Mouse (Mus musculus) hindbrain, embryonic 15.5 days (tissue): ENCODE data around the gene Pparg. TPM values are rescaled to one million over a fixed set of nuclear protein-coding genes. Genes with fewer than 3 reads are reported as not detected.

ENCODE experiments used
- ATAC-seq: fragments of 200-750 bp; cut with Nextera tagmentation; 2 replicates; pipeline ENCODE4 v1.8.0; 2017; ENCODE audit warnings: low read depth, moderate number of reproducible peaks, moderate TSS enrichment; ENCODE audit not compliant: low FRiP score
- H3K27ac ChIP-seq: fragments of 300-500 bp; sonication (generic); replicated peaks from 2 replicates; pipeline ENCODE4 v1.5.1; 2015; ENCODE audit warnings: mild to moderate bottlenecking, inconsistent platforms
- H3K27me3 ChIP-seq: fragments of 300-500 bp; sonication (generic); 2 replicates; pipeline ENCODE4 v1.6.1; 2015; ENCODE audit warnings: control low read depth, inconsistent platforms
- H3K36me3 ChIP-seq: fragments of 300-500 bp; sonication (generic); 2 replicates; pipeline ENCODE4 v1.6.1; 2015; ENCODE audit warnings: control low read depth, inconsistent platforms
- H3K4me1 ChIP-seq: fragments of 300-500 bp; sonication (generic); replicated peaks from 2 replicates; pipeline ENCODE4 v1.6.1; 2015; ENCODE audit warnings: control low read depth, inconsistent platforms
- H3K4me2 ChIP-seq: fragments of 300-500 bp; sonication (generic); 2 replicates; pipeline ENCODE4 v1.6.1; 2015; ENCODE audit warnings: moderate library complexity, mild to moderate bottlenecking, inconsistent platforms
- H3K4me3 ChIP-seq: fragments of 300-500 bp; sonication (generic); 2 replicates; pipeline ENCODE4 v1.5.1; 2015; ENCODE audit warnings: mild to moderate bottlenecking, inconsistent platforms
- H3K9ac ChIP-seq: fragments of 300-500 bp; sonication (generic); 2 replicates; pipeline ENCODE4 v1.6.1; 2015; ENCODE audit warnings: inconsistent platforms
- H3K9me3 ChIP-seq: fragments of 300-500 bp; sonication (generic); 2 replicates; pipeline ENCODE4 v1.6.1; 2016; ENCODE audit warnings: control low read depth, inconsistent platforms
- WGBS: fragments of 180-500 bp; shearing (Covaris S2); methylation state at CpG from one replicate; pipeline ENCODE4 v1.1.7; 2015; 5-methylcytosine and 5-hydroxymethylcytosine counted together
- polyA plus RNA-seq: library from polyadenylated mRNA; unstranded; fragments of >200 nt; fragmentation: Nextera tagmentation; extraction: Ambion mirVana; gene quantifications from 2 replicates; pipeline ENCODE4 v1.2.1, GENCODE M21; 2015

The Pparg gene
- polyA plus RNA-seq, 1 experiment from 2014 or later = 0.58 TPM

GRCm38 (mm10) chr6:115432726-115433125 is 72.0 kb downstream of the Pparg start:
- ATAC-seq = no peak
- Histone ChIP-seq H3K9ac (no peak overlapping the region), H3K27me3 (no peaks in the 10 kb centered on the region), H3K4me2 (no peak overlapping the region), H3K9me3 (no peaks in the 10 kb centered on the region), H3K4me3 (no peak overlapping the region), H3K36me3 (no peaks in the 10 kb centered on the region), H3K4me1 (no peaks in the 10 kb centered on the region), H3K27ac (no peak overlapping the region)
- WGBS = 72% methylated on average over 2 of the region's 2 CpGs

- Histone ChIP-seq H3K4me3 (no peak overlapping the region), H3K27ac (no peak overlapping the region), H3K4me1 (no peaks in the 10 kb centered on the region), H3K27me3 (no peaks in the 10 kb centered on the region), H3K9me3 (no peaks in the 10 kb centered on the region), H3K9ac (no peak overlapping the region), H3K36me3 (no peaks in the 10 kb centered on the region), H3K4me2 (no peak overlapping the region)
- ATAC-seq = no peak
- 89% methylated on average over 1 of the region's 1 CpGs for WGBS
Observed at GRCm38 (mm10) chr6:115434054-115434453, 73.3 kb downstream of the Pparg start.

GRCm38 (mm10) chr6:115434816-115435215 is 74.1 kb downstream of the Pparg start:
- no peak overlapping the region for H3K4me3 ChIP-seq
- H3K36me3 ChIP-seq = no peaks in the 10 kb centered on the region
- H3K9ac ChIP-seq = no peak overlapping the region
- H3K27me3 ChIP-seq = no peaks in the 10 kb centered on the region
- ATAC-seq = no peak
- H3K4me2 ChIP-seq = no peak overlapping the region
- no peaks in the 10 kb centered on the region for H3K4me1 ChIP-seq
- no peak overlapping the region for H3K27ac ChIP-seq
- WGBS = 73% methylated on average over 2 of the region's 2 CpGs
- H3K9me3 ChIP-seq = no peaks in the 10 kb centered on the region

GRCm38 (mm10) chr6:115440231-115441006 is 79.7 kb downstream of the Pparg start:
- H3K9me3 ChIP-seq = no peaks in the 10 kb centered on the region
- H3K9ac ChIP-seq = no peak overlapping the region
- H3K27me3 ChIP-seq = no peaks in the 10 kb centered on the region
- 84% methylated on average over 5 of the region's 5 CpGs for WGBS
- no peak overlapping the region for H3K27ac ChIP-seq
- H3K36me3 ChIP-seq = no peaks in the 10 kb centered on the region
- no peaks in the 10 kb centered on the region for H3K4me1 ChIP-seq
- no peak for ATAC-seq
- no peak overlapping the region for H3K4me2 ChIP-seq
- no peak overlapping the region for H3K4me3 ChIP-seq

- 74% methylated on average over 1 of the region's 1 CpGs for whole genome bisulfite sequencing
Observed at GRCm38 (mm10) chr6:115452501-115452900, 91.8 kb downstream of the Pparg start.

GRCm38 (mm10) chr6:115462743-115463337 is 102.1 kb downstream of the Pparg start:
- H3K4me3 ChIP-seq = no peak overlapping the region
- no peak overlapping the region for H3K9ac ChIP-seq
- no peaks in the 10 kb centered on the region for H3K27me3 ChIP-seq
- no peak for ATAC-seq
- H3K4me1 ChIP-seq = no peaks in the 10 kb centered on the region
- no peaks in the 10 kb centered on the region for H3K9me3 ChIP-seq
- no peak overlapping the region for H3K4me2 ChIP-seq
- no peaks in the 10 kb centered on the region for H3K36me3 ChIP-seq
- H3K27ac ChIP-seq = no peak overlapping the region
- WGBS = 89% methylated on average over 16 of the region's 16 CpGs

More at GRCm38 (mm10) chr6:115452501-115452900, 91.8 kb downstream of the Pparg start:
- Histone ChIP-seq H3K27ac (no peak overlapping the region), H3K9me3 (no peaks in the 10 kb centered on the region), H3K4me3 (no peak overlapping the region), H3K36me3 (no peaks in the 10 kb centered on the region), H3K4me2 (no peak overlapping the region), H3K27me3 (no peaks in the 10 kb centered on the region), H3K9ac (no peak overlapping the region), H3K4me1 (no peaks in the 10 kb centered on the region)
- ATAC-seq = no peak

- Histone ChIP-seq H3K36me3 (no peaks in the 10 kb centered on the region), H3K4me1 (no peaks in the 10 kb centered on the region), H3K27me3 (no peaks in the 10 kb centered on the region), H3K4me2 (no peak overlapping the region), H3K9ac (no peak overlapping the region), H3K4me3 (no peak overlapping the region), H3K9me3 (no peaks in the 10 kb centered on the region), H3K27ac (no peak overlapping the region)
- WGBS = 78% methylated on average over 2 of the region's 2 CpGs
- no peak for ATAC-seq
Observed at GRCm38 (mm10) chr6:115463338-115463737, 102.6 kb downstream of the Pparg start.

GRCm38 (mm10) chr6:115464661-115465060 is 103.9 kb downstream of the Pparg start:
- H3K27me3 ChIP-seq = no peaks in the 10 kb centered on the region
- 57% methylated on average over 3 of the region's 3 CpGs for WGBS
- H3K4me3 ChIP-seq = no peak overlapping the region
- H3K9me3 ChIP-seq = no peaks in the 10 kb centered on the region
- H3K27ac ChIP-seq = no peak overlapping the region
- no peaks in the 10 kb centered on the region for H3K4me1 ChIP-seq
- ATAC-seq = no peak
- no peaks in the 10 kb centered on the region for H3K36me3 ChIP-seq
- no peak overlapping the region for H3K4me2 ChIP-seq
- no peak overlapping the region for H3K9ac ChIP-seq

- Histone ChIP-seq H3K27me3 (no peaks in the 10 kb centered on the region), H3K27ac (no peak overlapping the region), H3K4me2 (no peak overlapping the region), H3K9me3 (no peaks in the 10 kb centered on the region), H3K9ac (no peak overlapping the region), H3K36me3 (no peaks in the 10 kb centered on the region), H3K4me1 (no peaks in the 10 kb centered on the region), H3K4me3 (no peak overlapping the region)
- WGBS = 82% methylated on average over 2 of the region's 2 CpGs
- no peak for ATAC-seq
Observed at GRCm38 (mm10) chr6:115465463-115465862, 104.7 kb downstream of the Pparg start.

- Histone ChIP-seq H3K36me3 (no peaks in the 10 kb centered on the region), H3K27me3 (no peaks in the 10 kb centered on the region), H3K27ac (no peak overlapping the region), H3K4me2 (no peak overlapping the region), H3K4me1 (no peaks in the 10 kb centered on the region), H3K9me3 (no peaks in the 10 kb centered on the region), H3K4me3 (no peak overlapping the region), H3K9ac (no peak overlapping the region)
- 37% methylated on average over 4 of the region's 4 CpGs for WGBS
- no peak for ATAC-seq
Observed at GRCm38 (mm10) chr6:115465876-115466275, 105.1 kb downstream of the Pparg start.

- no peak for ATAC-seq
- no peak overlapping the region for H3K27ac ChIP-seq
- no peaks in the 10 kb centered on the region for H3K27me3 ChIP-seq
- no peaks in the 10 kb centered on the region for H3K4me1 ChIP-seq
- H3K9ac ChIP-seq = no peak overlapping the region
- no peaks in the 10 kb centered on the region for H3K36me3 ChIP-seq
- H3K4me2 ChIP-seq = no peak overlapping the region
- H3K9me3 ChIP-seq = no peaks in the 10 kb centered on the region
- 73% methylated on average over 3 of the region's 3 CpGs for WGBS
- no peak overlapping the region for H3K4me3 ChIP-seq
Observed at GRCm38 (mm10) chr6:115466601-115467000, 105.8 kb downstream of the Pparg start.

- H3K9ac ChIP-seq = no peak overlapping the region
- WGBS = 75% methylated on average over 3 of the region's 3 CpGs
- ATAC-seq = no peak
- H3K36me3 ChIP-seq = no peaks in the 10 kb centered on the region
- no peak overlapping the region for H3K4me3 ChIP-seq
- H3K9me3 ChIP-seq = no peaks in the 10 kb centered on the region
- no peak overlapping the region for H3K4me2 ChIP-seq
- H3K4me1 ChIP-seq = no peaks in the 10 kb centered on the region
- H3K27me3 ChIP-seq = no peaks in the 10 kb centered on the region
- H3K27ac ChIP-seq = no peak overlapping the region
Observed at GRCm38 (mm10) chr6:115469666-115470581, 109.2 kb downstream of the Pparg start.
